Mouse (Mus musculus): Measurements from ENCODE around the gene Sytl1. TPM values are rescaled to one million over a fixed set of nuclear protein-coding genes. Genes with fewer than 3 reads are reported as not detected.

Sytl1 gene
- total RNA-seq, 2 experiments from 2014 or later, result 1.4 to 1.5 TPM

DNA sequence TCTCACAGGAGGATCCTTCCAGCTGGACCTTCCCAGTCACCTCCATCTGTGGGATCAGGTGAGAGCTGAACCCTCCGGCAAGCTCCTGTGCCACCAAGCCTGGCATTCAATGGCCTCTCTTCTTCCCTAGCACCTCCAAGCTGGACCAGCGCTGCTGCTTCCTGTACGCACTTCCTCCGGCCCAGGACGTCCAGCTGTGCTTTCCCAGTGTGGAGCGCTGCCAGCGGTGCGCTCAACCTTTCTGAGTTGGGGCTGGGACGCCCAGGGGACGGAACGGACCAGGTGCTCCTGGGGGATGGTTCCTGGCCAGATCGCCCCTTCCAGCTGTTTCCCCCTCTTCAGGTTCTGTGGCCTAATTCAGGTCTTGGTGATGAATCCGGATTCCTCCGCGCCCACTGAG lies 15.8 kb downstream of the Sytl1 start:
- DNase-seq, result peak; percentile 45 to 66

GRCm38 (mm10) chr4:133244289-133244688 lies 18.6 kb downstream of the Sytl1 start:
- no peak for DNase-seq

- DNase-seq, result peak; percentile 26 to 29
These were observed 19.4 kb downstream of the Sytl1 start for GRCm38 (mm10) chr4:133243538-133243937.

- DNase-seq, result no peak
These were observed 20.2 kb downstream of the Sytl1 start for GRCm38 (mm10) chr4:133242710-133243109.

GRCm38 (mm10) chr4:133241910-133242309 lies 21.0 kb downstream of the Sytl1 start:
- no peak for DNase-seq

DNA sequence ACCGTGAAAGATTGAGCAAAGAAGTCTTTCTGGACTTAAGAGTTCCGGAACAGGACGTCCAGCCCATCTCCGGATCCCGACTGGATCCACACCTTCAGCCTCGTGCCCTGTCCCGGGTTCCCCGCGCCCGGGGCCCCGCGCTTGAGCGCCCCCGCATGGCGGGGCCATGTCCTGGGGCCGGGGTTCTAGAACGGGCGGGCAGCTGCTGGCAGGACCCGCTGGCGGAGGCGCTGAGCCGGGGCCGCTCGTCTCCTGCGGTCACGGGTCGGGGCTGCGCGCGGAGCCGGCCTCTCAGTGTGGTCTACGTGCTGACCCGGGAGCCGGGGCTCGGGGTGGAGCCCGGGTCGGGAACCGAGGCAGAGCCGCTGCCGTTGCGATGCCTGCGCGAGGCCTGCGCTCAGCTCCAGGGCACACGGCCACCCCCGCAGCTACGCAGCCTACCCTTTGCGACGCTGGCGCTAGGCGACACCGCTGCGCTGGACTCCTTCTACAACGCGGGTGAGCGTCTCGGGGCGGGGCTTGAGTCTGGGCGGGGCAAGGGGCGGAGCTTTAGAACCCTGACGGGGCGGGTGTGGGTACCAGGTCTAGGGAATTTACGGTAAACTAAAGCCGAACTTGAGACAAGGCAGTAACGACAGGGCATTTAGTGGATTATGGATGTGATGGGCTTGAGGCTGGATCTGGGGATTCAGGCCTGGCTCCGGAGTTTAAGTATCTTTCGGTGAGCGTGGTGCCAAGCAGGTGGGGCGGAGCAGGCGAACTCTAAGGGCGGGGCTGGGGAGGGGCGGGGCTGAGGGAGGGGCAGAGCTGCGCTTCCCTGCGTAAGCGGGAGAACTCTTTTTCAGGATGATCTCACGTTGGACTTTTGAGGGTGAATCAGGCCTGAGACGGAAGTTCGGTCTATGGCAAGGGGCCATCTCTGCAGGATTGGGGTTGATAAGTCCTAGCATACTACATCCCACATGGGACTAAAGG lies 21.7 kb downstream of the Sytl1 start:
- peak; percentile 93 to 94 for DNase-seq

- DNase-seq, result peak; percentile 90
These were observed 22.4 kb downstream of the Sytl1 start, which contains the start of gene Map3k6 for GRCm38 (mm10) chr4:133240490-133240921. Gene Map3k6, plus strand, starts transcription at chr4:133240818.

GRCm38 (mm10) chr4:133237911-133238310 lies 25.0 kb downstream of the Sytl1 start:
- no peak for DNase-seq

- DNase-seq, result no peak
These were observed 27.5 kb downstream of the Sytl1 start for GRCm38 (mm10) chr4:133235415-133235814.

- DNase-seq, result no peak
These were observed 28.1 kb downstream of the Sytl1 start for GRCm38 (mm10) chr4:133234771-133235170.

GRCm38 (mm10) chr4:133233285-133233976 lies 29.5 kb downstream of the Sytl1 start:
- DNase-seq, result peak; percentile 66 to 75

- no peak for DNase-seq
These were observed 33.3 kb downstream of the Sytl1 start for GRCm38 (mm10) chr4:133229582-133229981.

DNA sequence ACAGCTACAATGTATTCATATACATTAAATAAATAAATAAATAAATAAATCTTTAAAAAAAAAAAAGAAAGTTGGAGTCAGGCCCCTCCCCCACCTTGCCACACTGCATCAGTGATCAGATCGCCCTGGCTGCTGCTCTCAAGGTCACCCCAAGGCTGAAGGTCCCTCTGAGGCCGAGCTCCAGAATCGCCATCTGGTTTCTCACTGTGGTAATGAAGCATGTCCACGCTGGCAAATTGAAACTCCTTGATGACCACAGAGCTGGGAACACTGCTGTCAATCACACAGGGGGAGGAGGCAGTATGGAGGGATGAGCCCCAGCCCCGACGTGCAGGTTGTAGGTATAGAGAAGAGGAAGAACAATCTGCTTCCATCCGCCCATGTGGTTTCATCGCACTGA lies 35.3 kb downstream of the Sytl1 start:
- DNase-seq, result peak; percentile 56 to 70

DNA sequence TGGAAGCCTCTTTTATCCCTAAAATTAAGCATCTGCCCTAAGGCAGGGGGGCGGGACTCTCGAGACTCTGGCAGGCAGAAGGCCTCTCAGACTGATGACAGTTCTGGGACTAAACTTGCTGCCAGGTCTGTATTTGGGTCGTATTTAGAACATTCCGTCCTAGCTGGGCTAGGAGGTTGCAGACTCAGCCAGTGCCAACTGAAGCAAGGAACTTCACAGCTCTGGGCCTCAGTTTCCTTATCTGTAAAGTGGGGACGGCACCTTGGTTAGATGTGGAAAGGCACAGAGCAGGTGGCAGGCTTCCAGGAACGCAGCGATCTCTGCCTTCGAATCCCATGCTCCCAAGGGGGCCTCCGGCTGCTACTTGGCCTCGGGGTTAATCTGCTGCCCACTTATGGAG lies 36.8 kb downstream of the Sytl1 start:
- DNase-seq, result no peak

- DNase-seq, result no peak
These were observed 39.0 kb downstream of the Sytl1 start for GRCm38 (mm10) chr4:133223875-133224274.

DNA sequence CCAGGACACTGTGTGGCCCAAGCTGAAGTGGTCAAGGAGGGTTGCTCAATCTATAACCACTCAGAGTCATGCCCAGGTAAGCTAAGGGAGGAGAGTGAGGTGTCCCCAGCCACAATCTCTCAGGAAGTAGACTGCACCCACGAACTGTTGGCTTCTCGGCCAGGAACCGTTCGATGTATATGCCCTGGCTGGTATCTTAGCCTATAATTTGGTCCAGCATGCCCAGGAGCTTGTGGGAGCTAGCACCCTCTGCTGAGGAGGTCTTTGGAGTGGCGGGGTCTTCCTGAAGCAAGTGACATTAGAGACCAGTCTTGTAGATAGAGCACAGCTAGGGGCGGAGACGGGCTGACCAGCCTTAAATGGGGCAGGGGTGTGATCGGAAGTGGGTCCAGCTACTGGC lies 41.2 kb downstream of the Sytl1 start:
- DNase-seq, result no peak

DNA sequence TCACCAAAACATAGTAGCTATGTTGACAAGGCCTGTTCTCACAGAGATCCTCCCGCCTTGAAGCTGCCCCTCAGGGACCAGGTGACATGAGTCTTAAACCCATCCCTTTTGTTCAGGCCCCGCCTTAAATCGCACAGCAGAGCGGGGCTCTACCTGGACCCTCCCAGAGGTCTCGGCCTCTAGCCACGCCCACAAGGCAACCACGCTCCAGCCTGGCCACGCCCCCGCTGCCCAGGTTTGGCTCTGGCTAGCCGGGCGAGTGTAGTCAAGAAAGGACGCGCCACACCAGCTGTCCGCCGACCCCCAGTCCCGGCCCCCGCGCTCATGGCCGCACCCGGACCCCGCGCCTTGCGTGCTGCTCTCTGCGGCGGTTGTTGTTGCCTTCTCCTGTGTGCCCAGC lies 42.3 kb downstream of the Sytl1 start:
- DNase-seq, result peak; percentile 50 to 61

DNA sequence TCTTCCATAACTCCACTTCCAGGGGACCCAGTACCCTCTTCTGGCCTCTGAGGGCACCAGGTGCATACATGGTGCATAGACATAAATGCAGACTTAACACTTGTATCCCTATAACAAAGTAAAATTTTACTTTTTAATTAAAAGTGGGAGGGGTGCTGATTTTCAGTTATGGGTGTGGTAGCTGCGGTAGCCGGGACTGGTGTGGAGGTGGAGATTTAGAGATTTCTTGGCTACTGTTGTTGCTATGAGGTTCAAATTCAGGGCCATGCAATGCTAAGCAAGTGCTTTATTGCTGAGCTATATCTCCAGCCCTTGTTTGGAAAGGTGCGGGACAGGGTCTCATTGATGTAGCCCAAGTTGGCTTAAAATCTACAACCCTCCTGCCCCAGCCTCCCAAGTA lies 44.2 kb downstream of the Sytl1 start:
- no peak for DNase-seq

GRCm38 (mm10) chr4:133217641-133218040 lies 45.3 kb downstream of the Sytl1 start:
- peak; percentile 53 to 57 for DNase-seq

GRCm38 (mm10) chr4:133213661-133214060 lies 49.3 kb downstream of the Sytl1 start:
- DNase-seq, result no peak

DNA sequence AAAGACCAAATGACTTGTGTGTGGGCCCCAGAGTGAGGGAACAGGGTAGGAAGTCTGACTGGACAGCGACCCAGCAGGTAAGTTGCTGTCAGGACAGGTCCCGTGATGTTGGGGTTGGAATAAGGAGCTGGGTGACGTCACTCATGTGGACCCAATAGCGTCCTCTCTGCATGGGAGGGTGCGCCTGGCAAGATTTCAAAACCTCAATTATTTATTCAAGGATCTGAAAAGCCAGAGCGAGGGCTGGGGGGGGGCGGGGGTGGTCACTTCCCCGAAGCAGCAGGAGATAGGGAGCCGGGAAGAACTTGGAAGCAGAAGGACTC lies 49.7 kb downstream of the Sytl1 start:
- DNase-seq, result no peak

DNA sequence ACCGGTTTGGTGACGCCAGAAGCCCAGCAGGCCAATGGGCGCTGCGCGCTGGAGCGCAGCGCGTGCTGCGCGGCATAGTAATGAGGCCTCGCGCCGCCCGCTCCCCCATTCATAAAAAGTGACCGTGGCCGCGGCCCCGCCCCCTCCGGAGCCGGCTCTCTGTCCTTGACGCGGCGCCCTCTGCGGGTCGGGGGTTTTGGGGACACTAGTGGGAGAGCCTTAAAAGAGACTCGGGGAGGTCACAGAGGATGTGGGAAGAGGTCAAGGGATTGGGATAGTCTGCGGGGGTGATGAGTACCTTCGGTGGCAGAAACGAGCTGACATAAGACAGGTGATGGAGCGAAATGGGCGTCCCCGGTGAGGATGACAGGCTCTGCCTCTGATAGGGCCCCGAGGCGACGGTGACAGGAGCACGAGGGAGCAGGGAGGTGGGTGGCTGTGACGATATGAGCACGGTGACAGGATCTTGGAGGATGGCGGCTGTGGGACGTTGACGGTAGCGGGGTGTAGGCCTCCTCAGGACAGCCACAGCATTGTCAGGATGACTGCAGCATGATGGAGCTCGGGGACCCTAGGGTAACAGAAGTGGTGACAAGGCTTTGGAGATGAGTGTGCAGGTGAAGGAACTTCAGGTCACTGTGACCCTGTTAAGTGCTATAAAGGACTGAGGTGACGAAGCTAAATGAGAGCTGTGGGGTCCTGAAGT lies 50.2 kb downstream of the Sytl1 start:
- peak; percentile 85 to 90 for DNase-seq

Measured in adrenal gland, postnatal 36 days (tissue).